9 mouse cellular contexts compared by ENCODE assay signal in the genomic region with DNA sequence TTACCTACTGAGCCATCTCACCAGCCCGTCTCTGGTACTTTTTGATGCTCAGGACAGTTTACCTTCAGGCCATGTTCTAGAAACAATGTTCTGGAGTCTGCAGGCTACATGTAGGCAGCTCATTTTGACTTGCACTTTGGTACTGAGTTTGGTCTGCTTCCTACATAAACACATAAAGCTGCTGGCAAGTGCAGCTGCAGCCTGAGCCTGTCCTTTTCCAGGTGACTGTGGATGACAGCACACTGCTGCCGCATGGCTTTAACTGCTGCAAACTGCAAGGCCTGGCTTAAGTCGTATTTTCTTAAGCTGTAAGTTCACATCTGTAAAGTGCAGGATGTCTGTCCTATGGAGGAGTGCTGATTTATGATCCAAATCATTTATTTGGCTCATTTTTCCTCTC.
"Had no signal": no experiment of that assay in that cellular context is flagged by ENCODE, and none has a peak within 500 bp of the region (broad histone marks: within the 10 kb centered on the region; RNA-seq: fewer than 3 reads in every experiment).

No protein-coding gene starts in this region.

- H3K9me3 ChIP-seq: hindbrain, embryonic 15.5 days; liver, embryonic 13.5 days; midbrain, embryonic 13.5 days had no signal

- H3K27me3 ChIP-seq: hindbrain, embryonic 15.5 days; liver, embryonic 13.5 days; midbrain, embryonic 13.5 days had no signal

- DNase-seq: liver, embryonic 13.5 days; lung, adult 18-20 months; right cerebral cortex, postnatal 25 days; thymus, adult 2 months; thymus, postnatal 25 days had no signal

- H3K9ac ChIP-seq: hindbrain, embryonic 15.5 days; liver, embryonic 13.5 days; midbrain, embryonic 13.5 days had no signal

- H3K4me3 ChIP-seq: hindbrain, embryonic 15.5 days; left cerebral cortex, adult 2 months; liver, embryonic 13.5 days; midbrain, embryonic 13.5 days had no signal

- H3K4me2 ChIP-seq: hindbrain, embryonic 15.5 days; liver, embryonic 13.5 days; midbrain, embryonic 13.5 days had no signal

- H3K27ac ChIP-seq: hindbrain, embryonic 15.5 days; left cerebral cortex, adult 2 months; liver, embryonic 13.5 days; midbrain, embryonic 13.5 days had no signal

- ATAC-seq: intestine, postnatal 0 days; midbrain, embryonic 13.5 days had no signal

- H3K36me3 ChIP-seq: hindbrain, embryonic 15.5 days; liver, embryonic 13.5 days; midbrain, embryonic 13.5 days had no signal

- H3K4me1 ChIP-seq: hindbrain, embryonic 15.5 days had no signal
